ENCODE assay signal across 7 mouse cellular contexts in genomic region chr3:97942260-97942950, GRCm38 (mm10). TPM values are rescaled to one million over a fixed set of nuclear protein-coding genes. Genes with fewer than 3 reads are reported as not detected.
DNase-seq lines count a peak whose midpoint lies in the region; ATAC-seq and TF ChIP-seq lines count a peak whose summit lies in the region.

No protein-coding gene starts in this region.

- peak; percentile 50 for ATAC-seq in forebrain, postnatal 0 days
- ATAC-seq in hindbrain, embryonic 15.5 days (ENCODE audit: low FRiP score, low read depth): 0 out of 2 replicates have a peak, but pooled peaks have one; percentile 13
- ATAC-seq in liver, embryonic 13.5 days (ENCODE audit: low read depth): peak; percentile 65

- peak overlapping the region; percentile 44 for H3ac ChIP-seq in C2C12 (ENCODE audit: control insufficient read depth, insufficient read length, low read depth)

- no peaks in the 10 kb centered on the region for H3K27me3 ChIP-seq in C2C12 (ENCODE audit: control insufficient read depth, insufficient read depth, insufficient read length)
- no peaks in the 10 kb centered on the region for H3K27me3 ChIP-seq in forebrain, postnatal 0 days (ENCODE audit: insufficient read depth, low read length)
- H3K27me3 ChIP-seq in hindbrain, embryonic 15.5 days: no peaks in the 10 kb centered on the region
- no peaks in the 10 kb centered on the region for H3K27me3 ChIP-seq in liver, embryonic 13.5 days

- H3K4me3 ChIP-seq in C2C12 (ENCODE audit: insufficient read depth, poor library complexity, severe bottlenecking): no peak overlapping the region
- H3K4me3 ChIP-seq in forebrain, postnatal 0 days (ENCODE audit: low read depth, low read length): no peak overlapping the region
- H3K4me3 ChIP-seq in hindbrain, embryonic 15.5 days: no peak overlapping the region
- peak overlapping the region; percentile 38 for H3K4me3 ChIP-seq in liver, embryonic 13.5 days (replicated peaks)

- DNase-seq in NIH3T3 (ENCODE audit: low read depth): peak; percentile 78
- DNase-seq in forebrain, postnatal 0 days: no peak
- DNase-seq in liver, embryonic 13.5 days: peak; percentile 33
- DNase-seq in neural tube, embryonic 10.5 days (ENCODE audit: extremely low spot score, low spot score): peak; percentile 72
- DNase-seq in adrenal gland, postnatal 4 days (ENCODE audit: low spot score in 2 of 2): no peak

- H3K79me2 ChIP-seq in C2C12 (ENCODE audit: control insufficient read depth, insufficient read depth): no peaks in the 10 kb centered on the region

- peak overlapping the region; percentile 11; the same call in 1 of the 2 replicates for H3K9ac ChIP-seq in forebrain, postnatal 0 days
- no peak overlapping the region for H3K9ac ChIP-seq in hindbrain, embryonic 15.5 days
- H3K9ac ChIP-seq in liver, embryonic 13.5 days: peak overlapping the region; percentile 61

- WGBS in forebrain, postnatal 0 days: 17% methylated on average over 16 of the region's 16 CpGs
- 5% methylated on average over 16 of the region's 16 CpGs for WGBS in hindbrain, embryonic 15.5 days
- WGBS in liver, embryonic 13.5 days (ENCODE audit: insufficient replicate concordance): 4% methylated on average over 16 of the region's 16 CpGs

- no peaks in the 10 kb centered on the region for H3K9me3 ChIP-seq in forebrain, postnatal 0 days (ENCODE audit: low read length)
- no peaks in the 10 kb centered on the region for H3K9me3 ChIP-seq in hindbrain, embryonic 15.5 days
- no peaks in the 10 kb centered on the region for H3K9me3 ChIP-seq in liver, embryonic 13.5 days (replicated peaks)

- no peaks in the 10 kb centered on the region for H3K36me3 ChIP-seq in C2C12 (ENCODE audit: control insufficient read depth, insufficient read depth)
- no peaks in the 10 kb centered on the region for H3K36me3 ChIP-seq in forebrain, postnatal 0 days (ENCODE audit: insufficient read depth)
- no peaks in the 10 kb centered on the region for H3K36me3 ChIP-seq in hindbrain, embryonic 15.5 days
- H3K36me3 ChIP-seq in liver, embryonic 13.5 days: no peaks in the 10 kb centered on the region

- peak; percentile 60 for TF ChIP-seq CTCF in C2C12 (IDR thresholded peaks at IDR 0.05; ENCODE audit: control insufficient read depth, insufficient read depth, insufficient read length)
- no peak; the same call in 1 of the 2 replicates for TF ChIP-seq CTCF in forebrain, postnatal 0 days (IDR thresholded peaks at IDR 0.05; ENCODE audit: low read depth)

- no peak overlapping the region for H3K27ac ChIP-seq in forebrain, postnatal 0 days (ENCODE audit: low read depth, low read length)
- H3K27ac ChIP-seq in hindbrain, embryonic 15.5 days (replicated peaks): no peak overlapping the region
- peak overlapping the region; percentile 80 for H3K27ac ChIP-seq in liver, embryonic 13.5 days

- no peaks in the 10 kb centered on the region for H3K79me3 ChIP-seq in C2C12 (ENCODE audit: low read depth)

- H3K4me2 ChIP-seq in forebrain, postnatal 0 days (ENCODE audit: low read depth): peak overlapping the region; percentile 41
- peak overlapping the region; percentile 43 for H3K4me2 ChIP-seq in hindbrain, embryonic 15.5 days
- H3K4me2 ChIP-seq in liver, embryonic 13.5 days: peak overlapping the region; percentile 62

- peaks cover 21% of the 10 kb centered on the region for H3K4me1 ChIP-seq in forebrain, postnatal 0 days (ENCODE audit: insufficient read depth)
- H3K4me1 ChIP-seq in hindbrain, embryonic 15.5 days (replicated peaks): peaks cover 49% of the 10 kb centered on the region
- peaks cover 71% of the 10 kb centered on the region for H3K4me1 ChIP-seq in liver, embryonic 13.5 days (replicated peaks)

TF ChIP-seq in C2C12, 6 proteins besides CTCF, POLR2A, EP300 and RAD21:
- TF ChIP-seq USF1 (IDR thresholded peaks at IDR 0.05; ENCODE audit: low read depth) (peak; percentile 34), MAX (IDR thresholded peaks at IDR 0.05) (peak; percentile 60), FOSL1 (IDR thresholded peaks at IDR 0.05; ENCODE audit: insufficient read depth, low read length, poor library complexity, severe bottlenecking) (no peak), CEBPB (IDR thresholded peaks at IDR 0.05; ENCODE audit: low read depth) (no peak), MYOD1 (IDR thresholded peaks at IDR 0.05; ENCODE audit: control insufficient read depth, insufficient read length, low read depth) (peak; percentile 86)

RNA-seq across cellular contexts. Expression of gene Sec22b, which starts 41.4 kb away (rescaled TPM):
- 60.0 TPM for polyA plus RNA-seq in C2C12 (2012; fragmentation: generic; extraction: Trizol)
- 71.3 and 73.9 TPM in 2 replicates for total RNA-seq in forebrain, postnatal 0 days (2014; rRNA removed)
- 83.4 and 91.4 TPM in 2 replicates for polyA plus RNA-seq in forebrain, postnatal 0 days (2015; fragmentation: Nextera tagmentation; extraction: Ambion mirVana)
- 94.6 and 96.4 TPM in 2 replicates for polyA plus RNA-seq in hindbrain, embryonic 15.5 days (2015; fragmentation: Nextera tagmentation; extraction: Ambion mirVana)
- polyA plus RNA-seq in liver, embryonic 13.5 days (2015; fragmentation: Nextera tagmentation; extraction: Ambion mirVana): 60.8 and 67.3 TPM in 2 replicates
- total RNA-seq in adrenal gland, postnatal 4 days (2021): 100 to 1,000 TPM; 123 TPM

RNA-seq across cellular contexts. Expression of gene Pde4dip, which starts 53.9 kb away (rescaled TPM):
- polyA plus RNA-seq in C2C12 (2012; fragmentation: generic; extraction: Trizol): 26.4 TPM
- total RNA-seq in forebrain, postnatal 0 days (2014; rRNA removed): 92.8 and 118 TPM in 2 replicates
- 40.6 and 53.1 TPM in 2 replicates for polyA plus RNA-seq in forebrain, postnatal 0 days (2015; fragmentation: Nextera tagmentation; extraction: Ambion mirVana)
- polyA plus RNA-seq in hindbrain, embryonic 15.5 days (2015; fragmentation: Nextera tagmentation; extraction: Ambion mirVana): 62.3 and 66.1 TPM in 2 replicates
- polyA plus RNA-seq in liver, embryonic 13.5 days (2015; fragmentation: Nextera tagmentation; extraction: Ambion mirVana): 5.8 and 7.5 TPM in 2 replicates
- 10 to 100 TPM; 43.0 to 64.5 TPM for total RNA-seq in adrenal gland, postnatal 4 days (2021)

Comparison
In these comparisons a context has a peak if more than half of its experiments do, and no peak if none do; other contexts are left out.
1. DNase-seq: peak in NIH3T3 (single experiment), liver, embryonic 13.5 days (single experiment) and neural tube, embryonic 10.5 days (single experiment); none in forebrain, postnatal 0 days (single experiment) and adrenal gland, postnatal 4 days (0 of 2).
2. ATAC-seq: peak in every context shown above with its lines; median percentile 65 in liver, embryonic 13.5 days; 50 in forebrain, postnatal 0 days; 13 in hindbrain, embryonic 15.5 days.
3. Peak in every context shown above with its lines, with median percentiles within 50 percentile points of each other: H3K4me2 ChIP-seq.